Mouse (Mus musculus): ENCODE measurements around the gene Rnf187.

Rnf187 gene

DNA sequence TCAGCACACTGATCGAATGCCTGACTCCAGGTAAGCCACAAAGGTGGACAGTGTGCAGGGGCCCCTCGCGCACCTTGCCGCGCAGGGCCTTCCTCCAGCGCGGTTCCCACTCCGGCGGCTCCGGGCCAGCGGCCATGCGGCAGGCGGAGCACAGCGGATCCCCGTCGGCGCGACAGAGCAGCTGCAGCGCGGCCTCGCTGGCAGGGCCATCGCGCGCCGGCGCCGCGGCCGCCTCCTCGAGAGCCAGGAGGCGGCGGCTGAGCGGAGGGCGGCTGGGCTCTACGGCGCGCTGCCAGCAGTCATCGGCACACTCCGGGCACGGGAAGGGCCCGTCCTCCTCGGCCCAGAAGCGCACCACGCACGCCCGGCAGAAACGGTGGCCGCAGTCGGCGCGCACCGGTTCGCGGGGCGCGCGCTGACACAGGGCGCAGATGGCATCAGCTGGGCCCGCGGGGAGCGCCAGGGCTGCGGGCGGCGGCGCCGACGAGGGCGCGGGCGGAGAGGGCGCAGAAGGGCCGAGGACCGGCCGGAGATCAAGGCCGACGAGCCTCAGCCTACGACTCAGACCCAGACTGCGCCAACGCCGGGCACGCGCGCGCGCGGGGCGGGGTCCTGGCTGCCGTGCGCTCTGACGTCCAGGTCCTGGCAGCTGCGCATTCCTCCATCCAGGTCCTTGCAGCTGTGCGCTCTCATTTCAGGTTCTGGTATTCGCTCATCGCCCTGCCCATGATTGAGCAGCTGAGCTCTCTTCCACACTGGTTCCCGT lies at the start of gene Rnf187:
Gene Rnf187 (minus strand): TSS at position 595 of the 766 bp plus-strand sequence.
- DNase-seq (ENCODE audit: low spot score in 2 of 2), result peak; percentile 95 to 96

DNA sequence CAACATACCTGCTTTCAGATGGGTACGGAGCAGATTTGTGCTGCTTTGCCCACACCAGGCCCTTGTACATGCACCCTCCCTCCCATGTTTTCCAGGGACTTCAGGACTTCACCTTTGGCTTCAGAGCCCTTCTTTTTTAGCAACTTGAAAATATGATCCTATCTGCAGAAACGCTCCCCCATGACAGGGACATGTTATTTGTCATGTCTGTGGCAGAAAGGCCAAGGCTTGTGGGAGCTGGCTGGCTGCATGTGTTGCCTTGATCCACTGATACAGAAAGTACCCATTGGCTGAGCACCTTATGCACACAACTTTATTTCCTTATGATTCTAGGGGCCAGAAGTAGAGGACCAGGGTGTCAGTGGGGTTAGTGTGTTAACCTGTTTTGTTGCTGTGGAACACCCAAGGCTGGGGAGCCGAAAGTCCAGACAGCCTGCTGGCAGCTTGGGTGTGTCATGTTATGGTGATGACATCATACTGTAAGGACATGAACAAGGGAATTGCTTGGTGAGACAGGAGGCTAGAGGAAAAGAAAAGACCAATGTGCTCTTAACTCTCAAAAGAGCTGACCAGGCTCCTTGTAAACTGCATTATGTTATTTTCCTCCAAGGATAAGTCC lies 46.7 kb upstream of the Rnf187 start:
- no peak for DNase-seq (ENCODE audit: low spot score in 2 of 2)

DNA sequence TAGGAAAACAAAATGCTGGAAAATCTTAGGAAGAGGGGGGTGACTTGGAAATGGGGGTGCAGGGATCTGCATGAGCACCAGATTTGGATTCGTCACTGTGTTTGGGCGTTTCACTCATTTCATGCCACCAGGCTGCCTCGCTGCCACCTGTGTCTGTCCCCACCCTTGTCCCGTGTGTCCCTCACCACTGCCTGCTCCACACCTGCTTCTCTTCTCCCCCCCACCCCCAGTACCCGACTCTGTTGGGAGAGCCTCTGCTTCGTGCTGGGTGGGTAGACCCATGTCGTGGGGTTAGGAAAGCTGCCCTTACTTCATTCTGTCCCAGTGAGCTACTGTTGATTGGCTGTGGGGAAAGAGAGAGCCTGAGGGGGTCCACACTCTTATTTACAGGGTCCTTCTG lies 45.9 kb upstream of the Rnf187 start:
- no peak for DNase-seq (ENCODE audit: low spot score in 2 of 2)

DNA sequence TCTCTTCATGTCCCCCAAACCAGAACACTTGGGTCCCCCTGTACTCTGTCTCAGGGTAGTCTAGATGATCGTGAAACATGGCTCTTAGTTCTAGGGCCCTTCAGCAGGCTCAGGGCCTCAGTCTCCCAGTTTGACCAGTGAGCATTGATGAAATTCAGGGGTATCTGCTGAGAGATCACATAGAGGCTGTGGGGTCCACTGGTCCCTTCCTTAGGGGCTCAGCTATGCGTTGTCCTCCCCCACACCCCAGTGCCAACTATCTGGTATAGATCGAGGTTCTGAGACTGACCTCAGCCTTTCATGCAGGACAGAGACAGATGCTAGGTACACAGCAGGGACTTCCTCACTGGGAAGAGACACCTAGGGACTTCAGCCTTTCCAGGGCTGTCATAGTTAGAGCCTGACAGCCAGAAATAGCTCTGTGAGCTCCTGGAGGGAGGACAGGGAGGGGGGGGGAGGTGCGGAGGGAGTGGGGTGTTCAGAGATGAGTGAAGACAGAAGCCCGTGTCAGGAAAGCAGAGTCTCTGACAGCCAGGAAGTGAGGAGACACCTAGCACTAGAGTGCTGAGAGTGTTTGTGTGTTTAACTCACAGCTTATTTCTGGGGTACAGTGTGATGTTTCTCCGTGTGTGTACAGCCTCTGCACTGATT lies 45.1 kb upstream of the Rnf187 start:
- DNase-seq (ENCODE audit: low spot score in 2 of 2), result no peak

DNA sequence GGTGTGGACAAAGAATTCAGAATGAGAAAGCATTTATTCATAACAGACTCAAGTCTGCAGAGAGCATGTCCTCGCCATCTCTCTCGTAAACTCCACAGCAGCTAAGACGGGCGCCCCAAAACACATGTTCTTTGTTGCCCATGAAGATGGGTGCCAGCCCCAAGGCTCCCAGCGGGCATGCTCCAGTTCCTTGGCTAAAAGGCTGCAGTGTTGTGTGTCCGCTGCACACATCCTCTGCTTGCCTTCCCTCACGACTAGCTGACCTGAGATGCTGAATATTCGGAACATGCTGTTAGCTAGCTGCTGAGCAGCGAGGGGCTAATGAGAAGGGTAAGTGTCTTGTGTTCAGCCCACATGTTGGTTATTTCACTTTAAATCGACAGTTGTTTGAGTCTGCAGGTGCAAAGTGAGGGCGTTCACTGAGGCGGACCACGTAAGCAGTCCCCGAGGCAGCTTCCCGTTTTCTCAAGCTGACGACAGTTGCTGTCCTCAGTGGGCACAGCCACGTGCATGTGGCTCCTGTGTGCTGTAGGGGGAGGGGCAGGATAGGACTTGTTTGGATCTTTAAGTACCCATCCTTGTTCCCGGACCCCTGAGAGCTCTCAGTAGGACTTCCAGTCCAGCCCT lies 43.9 kb upstream of the Rnf187 start:
- DNase-seq (ENCODE audit: low spot score in 2 of 2), result no peak

DNA sequence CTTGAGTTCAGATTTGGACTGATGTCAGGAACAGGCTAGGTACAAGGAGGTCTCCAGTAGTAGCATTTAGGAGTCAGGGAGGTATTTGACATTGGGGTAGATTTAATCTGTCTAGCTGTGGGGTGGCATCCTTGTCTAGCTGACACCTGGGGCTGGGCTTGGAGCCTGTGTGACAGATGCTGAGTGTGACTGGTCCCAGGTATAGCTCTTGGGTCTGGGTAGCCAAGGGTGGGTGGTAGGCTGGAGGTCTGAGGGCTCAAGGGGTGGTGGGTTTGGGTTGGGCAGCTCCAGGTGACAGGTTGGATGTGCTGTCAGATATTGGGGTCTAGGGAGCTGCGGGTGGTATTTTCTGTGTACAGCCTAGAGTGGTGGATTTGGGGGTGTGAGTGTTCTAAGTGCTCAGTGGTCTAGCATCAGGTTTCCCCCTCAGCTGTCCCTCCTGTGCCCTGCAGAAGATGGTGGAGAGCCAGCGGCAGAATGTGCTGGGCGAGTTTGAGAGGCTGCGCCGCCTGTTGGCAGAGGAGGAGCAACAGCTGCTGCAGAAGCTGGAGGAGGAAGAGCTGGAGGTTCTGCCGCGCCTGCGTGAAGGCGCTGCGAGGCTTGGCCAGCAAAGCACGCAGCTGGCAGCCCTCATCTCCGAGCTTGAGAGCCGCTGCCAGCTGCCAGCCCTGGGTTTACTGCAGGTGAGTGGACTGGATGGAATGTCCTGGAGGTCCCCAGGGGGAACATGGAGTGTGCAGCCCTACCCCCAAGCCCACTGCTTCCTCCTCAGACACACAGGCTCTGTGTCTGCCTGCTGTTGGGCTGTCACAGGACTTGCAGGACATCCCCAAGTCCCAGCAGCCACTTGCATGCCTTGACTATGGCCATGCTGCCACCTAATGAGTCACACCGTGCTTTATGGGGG lies 43.1 kb upstream of the Rnf187 start:
- peak; percentile 85 to 87 for DNase-seq (ENCODE audit: low spot score in 2 of 2)

DNA sequence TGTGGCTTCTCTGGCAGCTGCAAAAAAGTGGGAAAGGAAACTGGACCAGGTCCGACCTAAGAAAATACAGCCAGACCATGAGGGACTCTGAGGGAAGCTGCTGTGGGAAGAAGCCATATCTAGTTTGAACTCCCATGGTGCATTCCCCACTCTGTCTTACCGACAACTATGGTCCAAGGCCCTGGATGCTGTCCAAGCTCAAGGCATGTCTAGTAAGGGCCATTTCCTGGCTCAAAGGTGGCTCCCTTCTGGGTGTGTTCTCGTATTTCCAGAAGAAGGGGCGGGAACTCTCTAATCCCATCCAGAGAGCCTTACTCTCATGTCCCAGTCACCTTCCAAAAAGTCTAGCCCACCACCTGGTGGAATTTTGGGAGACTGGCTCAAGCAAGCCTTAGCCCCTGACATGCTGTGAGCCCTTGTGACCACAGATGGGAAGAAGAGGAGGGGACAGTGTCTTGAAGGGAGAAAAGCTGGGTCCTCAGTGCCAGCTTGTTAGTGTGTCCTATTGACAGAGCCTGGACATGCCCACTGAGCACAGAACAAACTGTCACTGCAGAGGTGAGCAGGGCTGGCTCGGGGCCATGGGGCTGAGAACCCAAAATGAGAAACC lies 41.8 kb upstream of the Rnf187 start:
- no peak for DNase-seq (ENCODE audit: low spot score in 2 of 2)

DNA sequence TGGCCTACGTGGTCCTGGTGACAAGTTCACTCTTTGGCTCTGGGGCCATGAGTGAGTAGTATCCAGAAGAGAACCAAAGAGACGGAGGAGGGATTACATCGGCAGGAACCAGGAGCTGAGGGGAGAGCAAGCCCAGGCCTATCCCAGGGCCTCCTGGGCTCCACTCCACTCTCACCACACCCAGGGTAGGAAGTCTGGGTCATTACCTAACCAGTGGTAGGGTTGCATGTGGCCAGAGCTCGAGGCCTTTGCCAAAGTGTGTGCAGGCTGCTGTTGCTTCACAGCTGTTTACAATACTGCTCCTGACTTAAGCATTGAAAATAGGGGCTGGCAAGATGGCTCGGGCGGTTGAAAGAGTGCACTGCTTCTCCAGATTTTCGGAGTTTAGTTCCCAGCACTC lies 40.9 kb upstream of the Rnf187 start:
- no peak for DNase-seq (ENCODE audit: low spot score in 2 of 2)

DNA sequence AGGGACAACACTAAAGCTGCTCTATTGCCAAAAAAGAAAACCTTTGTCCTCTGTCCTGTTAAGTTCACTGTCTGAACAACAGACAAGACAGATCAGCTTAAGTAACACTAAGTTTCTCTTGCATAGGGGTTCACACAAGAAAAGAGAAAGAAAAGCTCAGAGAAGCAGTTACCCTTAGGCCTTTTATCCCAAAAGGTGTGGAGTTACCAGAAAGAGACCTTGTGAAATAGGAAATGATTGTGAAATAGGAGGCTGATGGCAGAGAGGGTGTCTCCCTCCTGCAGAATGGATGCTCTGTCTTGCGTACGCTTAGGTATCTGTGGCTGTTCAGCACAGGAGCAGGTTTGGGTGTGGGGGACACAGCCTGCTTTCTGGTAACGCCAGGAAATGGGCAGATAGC lies 40.5 kb upstream of the Rnf187 start:
- DNase-seq (ENCODE audit: low spot score in 2 of 2), result no peak

DNA sequence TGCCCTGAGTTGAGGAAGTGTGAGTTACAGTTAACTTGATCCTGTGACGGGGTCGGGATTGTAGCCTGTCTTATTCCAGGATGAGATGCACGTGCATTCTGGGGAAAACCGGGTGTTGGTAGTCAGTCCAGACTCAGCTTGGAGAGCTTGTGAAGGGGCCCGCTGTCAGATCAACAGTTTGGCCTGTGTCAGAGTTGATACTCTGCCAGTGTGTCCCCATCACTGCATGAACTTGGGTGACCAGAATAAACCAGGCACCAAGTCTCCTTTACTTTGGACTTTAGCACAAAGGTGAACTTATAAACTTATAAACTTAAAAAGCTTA lies 40.0 kb upstream of the Rnf187 start:
- no peak for DNase-seq (ENCODE audit: low spot score in 2 of 2)

DNA sequence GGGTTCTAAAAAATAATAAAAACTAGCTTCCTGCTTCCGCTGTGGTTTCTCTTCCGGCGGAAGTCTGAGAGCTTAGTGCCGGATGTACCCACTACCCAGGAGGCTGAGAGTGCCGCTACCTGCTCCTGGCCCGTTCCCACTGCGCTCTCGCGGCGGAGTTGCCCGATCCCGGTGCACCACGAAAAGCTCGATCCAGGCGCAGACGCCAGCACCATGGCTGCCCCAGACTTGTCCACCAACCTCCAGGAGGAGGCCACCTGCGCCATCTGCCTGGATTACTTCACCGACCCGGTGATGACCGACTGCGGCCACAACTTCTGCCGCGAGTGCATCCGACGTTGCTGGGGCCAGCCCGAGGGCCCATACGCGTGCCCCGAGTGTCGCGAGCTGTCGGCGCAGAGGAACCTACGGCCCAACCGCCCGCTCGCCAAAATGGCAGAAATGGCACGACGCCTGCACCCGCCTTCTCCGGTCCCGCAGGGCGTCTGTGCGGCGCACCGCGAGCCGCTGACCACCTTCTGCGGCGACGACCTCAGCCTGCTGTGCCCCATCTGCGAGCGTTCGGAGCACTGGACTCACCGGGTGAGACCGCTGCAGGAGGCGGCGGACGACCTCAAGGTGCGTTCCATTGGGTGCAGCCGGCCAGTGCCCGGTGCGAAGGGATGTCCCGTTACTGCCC lies 39.5 kb upstream of the Rnf187 start, which contains the start of gene Trim11:
Gene Trim11 (plus strand): TSS at position 67 of the 679 bp plus-strand sequence.
- peak; percentile 74 to 77 for DNase-seq (ENCODE audit: low spot score in 2 of 2)

DNA sequence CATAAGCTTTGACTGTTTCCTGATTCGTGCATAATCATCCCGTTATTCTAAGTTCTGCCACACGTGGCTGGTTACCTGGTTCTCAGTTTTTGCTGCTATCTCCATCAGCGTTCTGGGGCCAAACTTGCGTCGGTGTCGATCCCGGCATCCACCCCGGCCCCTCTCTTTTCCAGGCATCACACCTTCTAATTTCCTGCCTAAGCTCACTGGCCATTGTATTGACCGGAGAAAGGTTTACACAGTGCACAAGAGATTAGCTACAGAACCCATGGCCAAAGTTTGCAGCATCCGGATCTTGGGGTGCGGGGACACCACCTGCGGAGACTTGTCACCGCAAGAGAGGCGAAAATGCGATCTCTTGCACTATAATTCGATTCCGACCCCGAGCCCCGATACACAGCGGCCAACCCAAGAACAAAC lies 38.9 kb upstream of the Rnf187 start:
- no peak for DNase-seq (ENCODE audit: low spot score in 2 of 2)

DNA sequence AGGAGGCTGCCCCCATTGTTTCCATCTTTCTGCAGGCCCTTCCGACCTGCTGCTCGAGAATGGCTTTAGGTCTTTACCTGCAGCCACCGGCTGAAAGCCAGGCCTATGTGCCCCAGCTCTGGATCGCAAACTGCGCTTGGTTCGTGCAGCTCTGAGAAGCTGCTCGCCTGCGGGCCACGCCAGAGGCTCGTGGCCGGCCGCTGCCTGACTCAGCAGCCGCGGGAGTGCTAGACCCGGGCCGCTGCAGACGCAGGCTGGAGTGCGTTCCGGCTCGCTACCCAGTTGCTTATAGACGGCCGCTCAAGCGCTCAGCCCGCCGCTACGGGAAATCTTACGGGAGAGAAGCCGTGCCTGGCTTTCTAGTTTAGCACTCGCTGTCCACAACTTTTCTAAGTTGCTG lies 38.4 kb upstream of the Rnf187 start:
- DNase-seq (ENCODE audit: low spot score in 2 of 2), result no peak

DNA sequence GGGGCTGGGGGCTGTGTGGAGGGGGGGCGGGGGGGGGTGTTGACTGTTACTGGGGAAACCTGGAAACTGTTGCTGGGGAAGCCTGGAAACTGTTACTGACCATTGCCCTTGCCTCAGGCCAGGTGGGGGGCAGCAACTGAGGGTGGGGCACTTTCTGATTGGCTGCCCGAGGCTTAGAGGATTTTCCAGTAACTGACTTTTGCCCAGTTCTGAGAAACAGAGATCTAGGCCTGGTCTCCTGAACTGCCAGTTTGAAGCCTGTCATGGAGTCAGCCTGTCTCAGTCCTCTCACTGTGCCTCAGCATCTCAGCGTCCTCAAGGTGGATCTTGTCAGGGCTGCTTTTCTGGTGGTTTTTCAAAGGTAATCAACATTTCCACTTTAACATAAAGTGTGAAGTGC lies 35.7 kb upstream of the Rnf187 start:
- no peak for DNase-seq (ENCODE audit: low spot score in 2 of 2)

DNA sequence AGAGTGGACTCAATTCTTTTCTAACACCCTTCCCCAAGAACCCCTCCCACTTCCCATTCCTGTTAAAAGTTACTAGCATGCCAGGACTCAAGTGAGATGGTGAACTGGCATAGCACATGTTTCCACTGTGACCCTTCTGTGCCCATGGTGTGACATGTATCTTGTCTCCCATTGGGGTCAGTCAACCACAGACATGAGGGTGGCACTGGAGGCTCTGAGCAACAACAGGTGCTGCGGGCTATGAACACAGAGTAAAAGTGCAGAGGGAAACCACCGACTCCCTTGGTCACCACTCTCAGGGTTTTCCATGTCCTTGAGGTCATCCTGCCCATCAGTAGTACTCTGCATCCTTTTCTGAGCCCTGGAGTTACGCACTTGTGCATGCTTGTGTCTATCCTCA lies 33.1 kb upstream of the Rnf187 start:
- DNase-seq (ENCODE audit: low spot score in 2 of 2), result no peak

DNA sequence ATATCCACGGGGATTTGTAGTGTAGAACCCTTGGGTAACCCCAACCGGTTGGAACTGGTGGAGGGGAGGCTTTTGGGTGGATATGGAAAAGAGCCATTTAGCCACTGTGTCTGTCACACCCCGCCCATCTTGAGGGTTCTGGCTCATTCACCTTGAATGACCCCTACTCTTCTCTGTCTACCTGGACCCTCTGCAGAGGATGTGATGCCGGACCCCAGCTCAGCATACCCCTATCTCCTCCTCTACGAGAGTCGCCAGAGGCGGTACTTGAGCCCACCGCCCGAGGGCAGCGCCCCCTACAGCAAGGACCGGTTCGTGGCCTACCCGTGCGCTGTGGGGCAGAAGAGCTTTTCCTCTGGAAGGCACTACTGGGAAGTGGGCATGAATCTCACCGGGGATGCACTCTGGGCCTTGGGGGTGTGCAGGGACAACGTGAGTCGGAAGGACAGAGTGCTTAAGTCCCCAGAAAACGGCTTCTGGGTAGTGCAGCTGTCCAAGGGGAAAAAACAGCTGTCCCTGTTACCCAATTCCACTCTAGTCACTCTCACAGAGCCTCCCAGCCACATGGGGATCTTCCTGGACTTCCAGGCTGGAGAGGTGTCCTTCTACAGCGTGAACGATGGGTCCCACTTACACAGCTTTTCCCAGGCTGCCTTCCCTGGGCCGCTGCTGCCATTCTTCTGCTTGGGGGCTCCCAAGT lies 32.3 kb upstream of the Rnf187 start:
- DNase-seq (ENCODE audit: low spot score in 2 of 2), result no peak

DNA sequence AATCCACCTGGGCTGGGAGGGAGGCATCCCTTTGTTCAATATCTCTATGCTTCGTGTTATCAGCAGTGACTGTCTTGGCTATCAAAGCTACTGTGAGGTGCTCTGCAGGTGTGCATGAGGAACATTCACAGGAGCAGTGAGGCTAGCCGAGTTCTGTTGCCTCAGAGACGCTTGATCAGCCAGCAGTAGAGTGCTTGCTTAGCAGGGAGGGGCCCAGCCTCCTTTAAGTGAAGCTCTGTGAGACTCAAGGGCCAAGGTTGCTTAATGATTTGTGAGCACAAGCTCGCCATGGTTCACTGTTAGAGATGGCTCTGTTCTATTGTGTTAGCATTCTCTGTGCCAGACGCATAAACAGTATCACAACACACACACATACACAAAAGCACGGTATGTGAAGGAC lies 30.9 kb upstream of the Rnf187 start:
- no peak for DNase-seq (ENCODE audit: low spot score in 2 of 2)

DNA sequence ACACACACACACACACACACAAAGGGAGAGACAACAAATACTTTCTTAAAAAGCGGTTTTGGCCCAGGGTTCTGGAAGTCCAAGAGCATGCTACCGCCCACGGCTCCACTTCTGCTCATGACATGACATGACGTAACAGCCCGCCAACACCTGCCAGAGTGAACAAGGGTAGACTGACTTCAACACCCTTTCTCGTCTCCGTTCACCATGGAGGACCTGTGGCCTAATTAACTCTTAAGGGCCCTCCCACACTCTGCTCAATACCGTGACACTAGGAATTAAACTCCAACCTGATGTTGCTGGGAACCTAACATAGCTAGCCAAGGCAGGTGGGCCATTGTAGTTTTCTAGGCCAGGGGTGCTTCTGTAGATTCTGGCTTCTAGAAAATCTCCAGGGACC lies 30.3 kb upstream of the Rnf187 start:
- DNase-seq (ENCODE audit: low spot score in 2 of 2), result no peak

DNA sequence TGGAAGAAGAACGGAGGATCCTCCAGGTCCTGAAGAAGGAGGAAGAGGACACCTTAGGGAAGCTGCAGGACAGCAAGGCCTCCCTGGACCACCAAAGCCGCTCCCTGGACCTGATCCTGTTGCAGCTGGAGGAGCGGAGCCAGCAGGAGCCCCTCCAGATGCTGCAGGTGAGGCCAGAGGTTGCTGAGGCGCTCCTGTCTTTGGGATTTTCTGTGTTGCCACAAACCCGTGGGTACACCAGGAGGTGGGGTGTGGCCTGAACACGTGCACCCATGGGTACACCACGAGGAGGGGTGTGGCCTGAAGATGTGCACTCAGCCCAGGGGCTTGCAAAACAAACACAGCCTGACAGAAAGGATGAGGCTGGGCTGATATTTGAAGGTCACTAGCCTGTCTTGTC lies 29.8 kb upstream of the Rnf187 start:
- no peak for DNase-seq (ENCODE audit: low spot score in 2 of 2)

DNA sequence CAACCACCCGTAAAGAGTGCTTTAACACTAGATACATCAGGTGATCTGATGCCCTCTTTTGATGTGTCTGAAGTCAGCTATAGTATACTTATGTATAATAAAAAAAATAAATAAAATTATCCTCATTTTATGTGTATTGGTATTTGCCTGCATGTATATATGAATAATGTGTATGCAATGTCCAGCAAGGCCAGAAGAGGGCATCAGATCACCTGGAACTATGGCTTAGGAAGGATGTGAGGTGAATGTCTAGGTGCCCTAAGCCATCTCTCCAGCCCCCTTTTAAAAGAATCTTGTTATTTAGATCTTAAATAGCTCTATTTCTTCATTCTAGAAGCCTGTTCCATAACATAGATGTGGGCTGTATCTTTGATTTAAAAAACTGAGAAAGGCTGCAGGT lies 28.6 kb upstream of the Rnf187 start:
- DNase-seq (ENCODE audit: low spot score in 2 of 2), result peak in 1 of 2 experiments; percentile 48

All from right cerebral cortex, postnatal 10 days (tissue).